Mouse (Mus musculus): Measurements from ENCODE around the gene Gm10553.
"Not testable (repeated sequence)": the region's sequence is repeated elsewhere in the genome, so short reads cannot be mapped to it uniquely, and the experiment has no call there.

The Gm10553 gene

DNA sequence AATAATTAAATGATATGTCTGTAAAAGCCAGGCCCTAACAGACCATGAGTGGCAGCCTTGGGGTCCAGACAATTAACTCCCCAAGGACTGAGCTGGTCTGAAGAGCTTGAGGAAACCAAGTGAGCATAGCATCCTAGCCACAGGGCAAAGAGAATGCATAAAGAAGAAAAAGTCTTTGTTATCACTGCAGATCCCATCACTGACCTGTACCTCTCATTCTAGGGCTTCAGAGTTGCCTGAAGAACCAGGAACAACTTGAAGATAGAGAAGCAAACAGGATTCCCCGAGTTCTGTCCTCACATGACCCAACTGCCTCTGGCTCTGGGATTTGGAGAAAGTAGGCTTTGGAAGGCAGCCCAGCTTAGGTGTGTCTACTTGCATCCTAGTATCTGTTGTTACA, at the start of gene Gm10553:
TSS of gene Gm10553 (plus strand) at position 301 of the 400 bp plus-strand sequence.
- not testable (repeated sequence) for DNase-seq (ENCODE audit: low read depth, low spot score)

DNA sequence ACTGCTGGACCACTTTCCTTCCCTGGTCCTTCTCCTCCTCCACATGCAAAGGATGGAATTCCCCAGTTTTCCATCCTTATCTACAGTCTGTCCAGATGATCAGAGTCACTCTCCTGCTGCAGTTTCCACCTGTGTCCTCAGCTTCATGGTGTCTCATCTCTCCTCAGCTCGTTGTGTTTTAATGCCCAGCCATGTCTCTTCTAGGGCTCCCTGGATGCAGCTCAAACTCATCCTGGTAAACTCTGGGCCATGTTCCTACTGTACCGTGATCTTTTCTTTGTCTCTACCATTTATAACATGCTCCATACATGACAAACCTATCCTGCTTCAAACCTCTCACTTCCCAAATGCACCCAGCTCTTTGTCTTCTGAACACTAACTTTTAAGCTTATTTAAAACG, 28.3 kb upstream of the Gm10553 start:
- not testable (repeated sequence) for DNase-seq (ENCODE audit: low read depth, low spot score)

DNA sequence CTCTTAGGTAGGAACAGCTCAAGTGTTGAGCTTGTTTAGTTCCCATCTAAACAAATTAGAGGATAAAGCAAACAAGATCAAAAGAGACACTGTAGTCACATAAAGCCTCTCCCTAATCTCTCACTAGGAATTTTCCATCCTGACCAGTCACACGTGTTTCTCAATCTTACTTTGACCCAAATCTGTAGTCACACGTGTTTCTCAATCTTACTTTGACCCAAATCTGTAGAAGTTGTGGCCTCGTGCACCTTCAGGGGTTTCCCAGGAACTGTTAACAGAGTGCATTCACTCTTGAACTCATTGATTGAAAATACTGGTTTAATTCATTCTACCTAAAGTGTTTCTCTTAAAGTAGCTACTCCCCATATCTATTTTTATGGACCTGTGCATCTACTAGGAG, 26.9 kb upstream of the Gm10553 start:
- not testable (repeated sequence) for DNase-seq (ENCODE audit: low read depth, low spot score)

DNA sequence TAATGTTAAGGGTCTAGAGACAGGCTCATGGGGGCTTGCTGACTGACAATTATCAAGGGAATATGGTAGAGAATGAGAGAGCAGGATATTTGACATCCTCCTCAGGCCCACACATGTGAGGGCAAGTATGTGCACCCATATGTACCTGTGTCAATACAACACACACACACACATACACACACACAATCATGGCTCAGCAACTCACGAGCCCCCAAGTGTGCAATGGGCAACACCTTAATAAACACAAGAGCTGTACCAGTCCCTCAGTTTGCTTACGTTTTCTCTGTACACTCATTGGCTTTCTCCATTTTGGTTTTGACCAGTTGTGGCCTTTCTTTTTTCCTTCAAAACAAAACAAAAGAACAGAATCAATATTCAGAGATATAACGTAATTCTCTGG, 15.2 kb upstream of the Gm10553 start:
- not testable (repeated sequence) for DNase-seq (ENCODE audit: low read depth, low spot score)

DNA sequence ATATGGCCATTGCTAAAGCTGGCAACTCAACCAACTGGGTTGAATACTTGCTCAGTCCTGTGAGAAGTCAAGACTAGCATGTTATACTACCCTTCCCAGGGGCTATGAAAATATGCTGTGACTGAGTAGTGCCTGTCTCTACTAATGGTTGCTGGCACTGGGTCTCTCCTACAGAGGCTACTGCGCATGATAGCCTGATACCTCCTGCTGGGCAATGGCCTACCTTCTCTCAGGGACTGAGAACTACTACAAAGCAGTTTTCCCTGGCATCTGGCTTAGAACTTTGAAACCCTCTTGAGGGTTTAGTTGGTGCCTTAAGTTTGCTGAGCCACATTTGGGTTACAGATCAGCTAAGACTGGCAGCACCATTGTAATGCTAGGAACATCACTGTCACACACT, 13.8 kb upstream of the Gm10553 start:
- DNase-seq (ENCODE audit: low read depth, low spot score): not testable (repeated sequence)

DNA sequence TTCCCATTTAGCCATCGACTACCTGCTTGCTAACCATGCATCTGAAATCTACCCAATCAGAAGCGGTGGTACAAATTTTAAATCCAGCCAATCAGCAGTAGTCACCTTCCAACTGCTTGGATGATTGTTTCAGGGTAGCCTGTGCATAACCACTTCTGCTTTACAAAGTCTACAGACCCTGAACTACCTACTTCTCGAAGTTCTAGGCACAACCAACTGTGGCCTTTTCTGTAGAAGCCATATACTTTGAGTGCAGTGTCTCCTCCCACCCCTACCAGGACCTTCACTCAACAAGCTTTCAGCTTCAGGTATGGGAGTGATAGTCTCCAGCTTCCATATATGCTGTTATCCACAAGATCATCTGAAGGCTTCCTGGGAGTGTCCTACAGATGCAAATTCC, 7.8 kb upstream of the Gm10553 start:
- DNase-seq (ENCODE audit: low read depth, low spot score): not testable (repeated sequence)

DNA sequence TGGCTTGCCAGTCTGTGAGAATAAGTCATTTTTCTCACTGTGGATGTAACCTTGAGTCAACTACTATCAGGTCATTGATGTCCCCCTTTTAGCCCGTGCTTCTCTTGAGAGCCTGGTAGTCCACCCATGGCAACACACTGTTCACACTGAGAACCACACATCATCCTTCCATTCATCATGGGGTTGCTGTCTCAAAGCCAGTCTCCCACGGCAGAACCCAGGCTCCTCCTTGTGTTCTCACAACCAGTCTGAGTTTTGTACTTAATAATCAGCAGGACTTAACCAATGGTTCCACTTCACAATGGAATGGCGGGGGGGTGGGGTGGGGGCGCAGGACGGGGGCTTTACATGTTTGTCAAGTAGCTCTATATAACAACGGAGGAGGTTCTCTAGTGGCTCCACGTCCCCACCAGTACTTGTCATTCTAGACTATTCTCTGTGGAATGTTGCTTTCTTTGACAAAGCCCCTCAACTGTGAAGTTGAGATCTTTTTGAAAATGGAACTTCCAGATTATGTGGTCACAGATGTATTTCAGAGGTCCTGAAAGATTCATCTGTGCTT, 6.9 kb upstream of the Gm10553 start:
- not testable (repeated sequence) for DNase-seq (ENCODE audit: low read depth, low spot score)

DNA sequence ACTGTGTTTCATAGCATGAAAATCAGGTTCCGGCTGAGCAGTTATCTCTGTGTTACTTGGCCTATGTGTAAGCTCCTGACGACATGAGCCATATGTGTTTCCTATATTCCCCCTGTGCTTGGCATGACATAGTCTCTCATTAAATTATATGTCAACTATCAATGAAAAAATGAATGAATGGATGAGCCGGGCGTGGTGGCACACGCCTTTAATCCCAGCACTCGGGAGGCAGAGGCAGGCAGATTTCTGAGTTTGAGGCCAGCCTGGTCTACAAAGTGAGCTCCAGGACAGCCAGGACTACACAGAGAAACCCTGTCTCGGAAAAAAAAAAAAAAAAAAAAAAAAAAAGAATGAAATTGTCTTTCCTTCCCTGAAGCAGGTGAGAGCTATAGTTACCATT, 883 bp upstream of the Gm10553 start:
- not testable (repeated sequence) for DNase-seq (ENCODE audit: low read depth, low spot score)

DNA sequence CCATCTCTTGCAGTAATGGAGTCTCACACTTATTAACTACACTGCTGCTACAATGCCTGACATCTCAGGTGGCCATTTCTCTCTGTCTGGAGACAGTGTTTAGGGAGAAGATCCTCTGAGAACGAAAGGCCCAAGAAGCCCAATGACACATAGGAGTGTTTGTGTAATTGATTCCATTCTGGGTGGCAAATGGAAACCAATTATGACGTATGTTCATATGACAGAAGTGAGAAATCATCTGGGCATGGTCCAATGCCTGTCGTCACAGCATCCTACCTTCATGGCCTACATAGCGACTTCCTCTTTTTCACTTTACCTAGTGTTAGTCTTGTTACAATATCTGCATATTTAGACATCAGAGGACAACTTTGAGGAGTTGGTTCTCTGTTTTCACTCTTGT, 1.8 kb downstream of the Gm10553 start:
- not testable (repeated sequence) for DNase-seq (ENCODE audit: low read depth, low spot score)

DNA sequence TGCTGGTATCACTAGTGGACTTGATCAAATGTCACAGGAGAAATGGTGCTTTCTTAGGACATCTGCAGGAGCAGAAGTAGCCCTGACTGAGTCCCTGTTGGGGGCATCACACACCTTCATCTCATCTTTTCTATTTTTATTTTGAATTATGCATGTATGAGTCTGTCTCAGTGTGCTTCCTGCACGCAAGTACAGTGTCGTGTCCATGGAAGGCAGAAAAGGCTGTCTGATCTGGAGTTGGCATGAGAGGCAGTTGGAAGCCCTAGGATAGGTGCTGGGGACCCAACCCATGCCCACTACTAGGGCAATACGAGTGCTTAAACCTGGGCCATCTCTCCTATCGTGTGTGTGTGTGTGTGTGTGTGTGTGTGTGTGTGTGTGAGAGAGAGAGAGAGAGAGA, 5.4 kb downstream of the Gm10553 start:
- not testable (repeated sequence) for DNase-seq (ENCODE audit: low read depth, low spot score)

DNA sequence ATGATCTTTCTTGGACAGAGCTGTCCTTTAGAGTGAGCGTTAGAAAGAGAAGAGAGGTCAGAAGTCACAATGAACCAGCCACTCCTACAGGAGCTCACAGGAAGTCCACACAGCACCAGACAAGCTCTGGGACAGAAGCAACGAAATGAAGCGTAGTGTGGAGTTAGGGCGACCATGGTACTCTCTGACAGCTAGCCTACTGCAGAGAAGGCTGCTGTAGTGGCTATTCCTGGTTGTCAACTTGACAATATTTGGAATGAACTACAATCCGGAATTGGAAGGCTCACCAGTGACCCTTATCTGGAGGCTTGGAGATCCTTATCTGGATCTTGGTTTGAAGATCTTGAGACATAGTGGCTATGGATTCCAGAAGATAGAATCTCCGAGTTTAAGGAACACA, 6.0 kb downstream of the Gm10553 start:
- DNase-seq (ENCODE audit: low read depth, low spot score): not testable (repeated sequence)

DNA sequence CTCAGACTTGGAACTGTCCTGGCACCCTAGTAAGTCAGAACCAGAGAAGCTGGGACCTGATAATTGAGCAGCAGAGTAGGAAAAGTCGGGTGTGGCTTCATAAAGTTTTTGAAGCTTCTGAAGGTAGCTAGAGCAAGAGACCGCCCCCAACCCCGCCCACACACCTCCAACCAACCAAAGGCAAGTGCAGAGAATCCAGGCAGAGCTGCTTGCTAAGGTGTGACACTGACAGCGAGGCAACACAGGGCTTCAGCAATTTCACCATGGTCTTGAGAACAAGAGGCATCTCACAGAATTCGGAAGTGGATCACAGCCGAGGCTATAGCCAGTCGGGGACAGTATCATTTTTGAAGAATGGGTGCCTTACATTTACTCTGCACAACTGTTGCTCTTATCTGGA, 9.8 kb downstream of the Gm10553 start, which contains the start of gene A530032D15Rik:
TSS of gene A530032D15Rik (minus strand) at position 101 of the 400 bp plus-strand sequence.
- DNase-seq (ENCODE audit: low read depth, low spot score): not testable (repeated sequence)

DNA sequence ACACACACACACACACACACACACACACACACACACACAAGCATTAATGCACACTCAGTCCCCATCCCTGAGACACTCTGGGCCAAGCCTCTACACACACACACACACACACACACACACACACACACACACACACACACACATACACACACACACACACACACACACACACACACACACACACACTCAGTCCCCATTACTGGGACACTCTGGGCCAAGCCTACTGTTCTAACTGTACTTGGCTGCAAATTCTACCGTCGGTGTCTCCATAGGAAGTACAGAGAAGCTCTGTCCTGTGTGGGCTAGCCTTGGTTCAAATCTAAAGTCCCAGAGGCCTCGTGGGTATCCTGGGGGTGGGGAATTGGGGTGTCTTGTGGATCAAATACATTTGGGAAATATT, 10.9 kb downstream of the Gm10553 start:
- DNase-seq (ENCODE audit: low read depth, low spot score): not testable (repeated sequence)

DNA sequence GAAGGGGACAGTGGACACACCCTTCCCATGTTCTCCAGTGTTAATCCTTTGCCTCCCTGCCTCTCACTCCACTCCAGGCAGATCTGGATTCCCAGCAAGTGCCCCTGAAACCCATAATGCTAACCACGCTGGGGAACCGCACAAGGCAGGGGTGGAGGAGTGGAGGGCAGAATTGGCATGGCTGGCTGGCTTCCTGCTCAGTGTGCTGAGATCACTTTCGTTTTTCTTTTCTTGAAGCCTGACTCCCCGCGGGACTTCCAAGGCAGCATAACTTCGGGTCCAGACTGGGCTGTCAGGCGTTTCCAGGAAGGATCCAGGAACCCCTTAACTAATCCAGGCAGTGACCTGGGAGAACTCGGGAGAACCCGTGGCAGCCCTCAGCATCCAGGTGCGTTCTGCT, 11.6 kb downstream of the Gm10553 start:
- not testable (repeated sequence) for DNase-seq (ENCODE audit: low read depth, low spot score)

DNA sequence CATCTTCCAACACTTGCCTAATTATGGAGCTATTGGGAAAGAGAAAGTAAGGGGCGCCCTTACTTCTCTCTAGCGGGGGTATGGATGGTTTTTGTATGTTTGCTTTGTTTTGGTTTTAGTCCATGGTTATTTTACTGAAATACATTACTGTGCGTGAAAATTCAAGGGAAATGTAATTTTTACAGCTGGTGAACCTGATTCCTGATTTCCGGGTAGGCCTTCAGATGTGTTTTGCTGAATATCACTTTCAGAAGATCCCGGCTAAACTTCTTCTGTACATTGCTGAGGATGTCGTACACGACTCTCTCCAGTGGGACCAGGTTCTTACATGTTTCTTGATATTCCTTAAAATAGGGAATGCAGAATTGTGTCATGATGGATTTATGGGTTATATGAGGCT, 12.3 kb downstream of the Gm10553 start:
- DNase-seq (ENCODE audit: low read depth, low spot score): not testable (repeated sequence)

DNA sequence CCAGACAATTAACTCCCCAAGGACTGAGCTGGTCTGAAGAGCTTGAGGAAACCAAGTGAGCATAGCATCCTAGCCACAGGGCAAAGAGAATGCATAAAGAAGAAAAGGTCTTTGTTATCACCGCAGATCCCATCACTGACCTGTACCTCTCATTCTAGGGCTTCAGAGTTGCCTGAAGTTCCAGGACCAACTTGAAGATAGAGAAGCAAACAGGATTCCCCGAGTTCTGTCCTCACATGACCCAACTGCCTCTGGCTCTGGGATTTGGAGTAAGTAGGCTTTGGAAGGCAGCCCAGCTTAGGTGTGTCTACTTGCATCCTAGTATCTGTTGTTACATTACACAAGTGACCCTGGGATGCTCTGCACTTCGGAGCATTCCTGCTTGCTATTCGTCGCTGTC, 12.9 kb downstream of the Gm10553 start:
- DNase-seq (ENCODE audit: low read depth, low spot score): not testable (repeated sequence)

DNA sequence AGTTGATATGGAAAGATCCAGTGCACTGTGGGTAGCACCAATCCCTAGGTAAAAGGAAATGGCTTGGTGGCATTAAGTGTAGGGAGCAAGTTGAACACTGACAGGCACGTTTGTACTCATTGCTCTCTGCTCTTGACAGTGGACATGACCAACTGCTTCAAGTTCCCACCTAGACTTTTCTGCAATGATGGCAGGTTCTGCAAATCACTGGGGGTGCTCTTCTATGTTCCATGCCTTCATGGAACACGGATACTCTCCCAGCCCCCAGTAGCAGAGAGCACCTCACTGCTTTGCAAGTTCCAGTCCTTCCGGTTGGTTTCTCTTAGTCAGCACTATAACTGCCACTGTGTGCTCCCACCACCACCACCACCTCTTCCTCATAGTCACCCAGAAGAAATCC, 14.1 kb downstream of the Gm10553 start:
- not testable (repeated sequence) for DNase-seq (ENCODE audit: low read depth, low spot score)

DNA sequence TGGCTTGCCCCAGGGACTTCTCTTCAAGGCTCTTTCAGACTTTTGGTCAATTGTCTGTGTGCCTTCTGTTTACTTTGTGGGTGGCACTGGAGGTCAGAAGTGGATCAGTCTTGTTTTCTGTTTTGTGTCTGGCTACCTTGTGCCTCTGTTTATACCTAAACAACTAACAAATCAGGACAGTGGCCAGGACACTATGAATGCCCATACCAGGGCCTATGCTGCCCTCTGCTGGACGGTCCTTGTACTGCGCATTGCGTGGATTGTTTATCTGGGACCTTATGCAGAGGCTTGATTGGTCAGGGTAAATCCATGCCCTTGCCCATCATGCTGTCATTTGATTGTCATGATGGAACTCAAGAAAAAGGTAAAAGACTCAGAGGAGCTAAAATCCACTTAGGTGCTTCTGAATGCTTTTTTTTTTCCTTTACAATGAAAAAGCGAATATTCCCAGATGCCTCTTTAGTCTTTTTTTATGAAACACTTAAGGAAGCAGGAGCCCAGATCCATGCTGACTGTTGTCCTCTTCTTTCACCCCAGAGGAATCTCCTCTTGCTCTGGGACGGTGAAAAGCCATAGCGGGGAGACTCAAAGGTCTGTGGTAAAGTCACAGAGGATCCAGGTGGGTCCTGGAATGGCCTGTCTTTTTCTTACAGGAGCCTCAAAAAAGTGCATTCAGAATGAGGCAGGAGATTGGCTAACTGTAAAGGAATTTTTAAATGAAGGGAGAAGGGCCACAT, 14.9 kb downstream of the Gm10553 start:
- not testable (repeated sequence) for DNase-seq (ENCODE audit: low read depth, low spot score)

DNA sequence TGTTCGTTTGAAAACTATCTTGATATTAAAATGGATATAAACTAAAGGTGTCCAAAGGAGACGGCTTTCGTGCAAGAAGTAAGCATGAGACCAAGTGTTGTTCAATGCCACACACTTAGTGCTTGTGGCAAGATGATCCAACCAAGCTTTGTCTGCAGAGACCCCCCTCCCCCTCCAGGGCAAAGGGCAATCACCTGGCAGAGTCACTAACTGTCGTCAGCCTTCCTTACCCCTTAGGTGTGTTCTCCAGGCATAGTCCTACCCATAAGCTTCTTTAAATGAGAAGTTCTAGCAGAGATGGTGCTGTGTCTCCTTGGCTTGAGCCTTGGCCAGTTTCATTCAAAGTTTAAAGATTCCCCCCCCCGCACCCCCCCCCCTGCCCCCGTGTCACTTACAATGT, 17.6 kb downstream of the Gm10553 start:
- not testable (repeated sequence) for DNase-seq (ENCODE audit: low read depth, low spot score)

DNA sequence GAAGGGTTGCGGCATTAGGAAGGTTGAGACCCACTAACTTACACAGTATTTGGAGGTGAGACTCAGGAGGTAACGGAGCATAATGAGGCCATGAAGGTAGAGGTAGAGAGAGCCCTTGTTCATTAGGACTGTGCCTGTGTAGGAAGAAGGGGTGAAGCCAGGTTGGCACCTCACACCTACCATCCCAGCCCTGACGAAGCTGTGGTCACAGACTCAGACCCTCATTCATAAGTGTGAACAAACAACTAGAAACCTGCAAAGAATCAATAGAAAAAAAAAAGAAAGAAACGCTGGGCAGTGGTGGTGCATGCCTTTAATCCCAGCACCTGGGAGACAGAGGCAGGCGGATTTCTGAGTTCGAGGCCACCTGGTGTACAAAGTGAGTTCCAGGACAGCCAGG, 18.4 kb downstream of the Gm10553 start:
- DNase-seq (ENCODE audit: low read depth, low spot score): not testable (repeated sequence)

DNA sequence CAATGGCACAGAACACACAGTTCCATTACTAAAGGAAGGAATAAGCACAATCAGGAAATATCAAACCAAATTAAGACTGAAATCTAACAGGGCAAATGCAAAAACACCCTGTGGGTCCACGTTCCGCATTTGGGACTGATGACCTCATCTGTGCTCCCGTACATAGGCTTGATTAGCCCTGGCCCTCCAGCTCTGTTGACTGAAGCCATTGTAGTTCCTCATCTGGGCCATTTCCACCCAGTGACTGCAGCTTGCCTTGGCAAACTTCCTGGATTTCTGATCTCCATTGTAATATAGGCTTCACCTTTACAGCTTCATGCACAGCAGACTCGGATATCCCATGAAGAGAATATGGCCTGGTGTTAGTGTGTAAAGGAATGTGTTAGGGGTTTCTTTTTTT, 21.9 kb downstream of the Gm10553 start:
- not testable (repeated sequence) for DNase-seq (ENCODE audit: low read depth, low spot score)

DNA sequence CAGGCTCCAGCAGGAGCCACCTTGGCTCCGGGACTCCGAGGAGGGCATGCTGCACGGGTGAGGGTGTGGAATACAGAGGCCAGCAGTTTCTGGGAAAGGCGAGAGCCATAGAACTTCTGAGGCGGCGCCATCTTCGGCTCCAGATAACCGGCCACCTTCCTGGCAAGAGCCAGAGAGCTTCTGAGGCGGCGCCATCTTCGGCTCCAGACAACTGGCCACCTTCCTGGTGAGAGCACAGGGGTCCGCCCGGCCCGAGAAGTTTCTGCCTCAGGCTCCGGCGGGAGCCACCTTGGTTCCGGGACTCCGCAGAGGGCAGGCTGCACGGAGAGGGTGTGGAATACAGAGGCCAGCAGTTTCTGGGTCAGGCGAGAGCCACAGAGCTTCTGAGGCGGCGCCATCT, 33.7 kb downstream of the Gm10553 start:
- DNase-seq (ENCODE audit: low read depth, low spot score): not testable (repeated sequence)

Data from forelimb bud, embryonic 11.5 days (tissue).